Comparison of ENCODE assay signal across 23 mouse cellular contexts in the genomic region with DNA sequence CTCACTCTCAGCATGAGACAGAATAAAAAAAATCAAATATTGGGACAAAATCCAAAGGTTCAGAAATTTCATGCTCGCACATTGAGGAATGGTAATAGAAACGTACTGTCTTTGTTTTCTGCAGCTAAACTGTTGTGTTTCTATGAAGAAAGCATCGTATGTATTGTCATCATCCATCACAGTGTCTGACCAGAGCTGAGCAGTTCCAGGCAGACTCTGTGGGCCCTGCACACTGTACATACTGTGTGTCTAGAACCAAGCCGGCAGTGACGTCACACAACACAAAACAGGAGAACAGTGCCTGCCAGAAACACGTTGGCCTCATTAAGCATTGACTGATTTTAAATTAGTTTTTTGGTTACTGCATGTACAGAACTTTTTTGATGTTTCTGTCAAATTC. TPM values are rescaled to one million over a fixed set of nuclear protein-coding genes. Genes with fewer than 3 reads are reported as not detected.
DNase-seq lines count a peak whose midpoint lies in the region; ATAC-seq and TF ChIP-seq lines count a peak whose summit lies in the region.
"Had no signal": no experiment of that assay in that cellular context is flagged by ENCODE, and none has a peak within 500 bp of the region (broad histone marks: within the 10 kb centered on the region; RNA-seq: fewer than 3 reads in every experiment).

No protein-coding gene starts in this region.

- no peak for TF ChIP-seq POLR2A in limb, embryonic 14.5 days (IDR thresholded peaks at IDR 0.05; ENCODE audit: borderline replicate concordance, extremely low read depth, insufficient read depth, insufficient read length)

- no peaks in the 10 kb centered on the region for H3K36me3 ChIP-seq in forebrain, embryonic 14.5 days (ENCODE audit: control insufficient read depth, insufficient read depth, low read length)
- H3K36me3 ChIP-seq in forebrain, embryonic 15.5 days: no peaks in the 10 kb centered on the region
- 0 out of 2 replicates have a peak, but pooled peaks cover 6% of the 10 kb centered on the region for H3K36me3 ChIP-seq in limb, embryonic 13.5 days
- peaks cover 7% of the 10 kb centered on the region; the same call in 1 of the 2 replicates for H3K36me3 ChIP-seq in limb, embryonic 10.5 days
- H3K36me3 ChIP-seq in limb, embryonic 14.5 days (ENCODE audit: control insufficient read depth, insufficient read depth, low read length): no peaks in the 10 kb centered on the region
- H3K36me3 ChIP-seq: embryonic facial prominence, embryonic 12.5 days; midbrain, embryonic 13.5 days; stomach, embryonic 15.5 days had no signal

- no peaks in the 10 kb centered on the region for H3K27me3 ChIP-seq in forebrain, embryonic 14.5 days (replicated peaks; ENCODE audit: control insufficient read depth, insufficient read depth, low read length)
- H3K27me3 ChIP-seq in forebrain, embryonic 15.5 days: no peaks in the 10 kb centered on the region
- H3K27me3 ChIP-seq in limb, embryonic 13.5 days: no peaks in the 10 kb centered on the region
- H3K27me3 ChIP-seq in limb, embryonic 10.5 days (ENCODE audit: low read depth, poor library complexity, severe bottlenecking): no peaks in the 10 kb centered on the region
- no peaks in the 10 kb centered on the region for H3K27me3 ChIP-seq in limb, embryonic 14.5 days (ENCODE audit: control insufficient read depth, insufficient read depth, low read length)
- H3K27me3 ChIP-seq: embryonic facial prominence, embryonic 12.5 days; megakaryocyte, embryonic 14.5 days; midbrain, embryonic 13.5 days; stomach, embryonic 15.5 days had no signal

- no peaks in the 10 kb centered on the region for H3K9me3 ChIP-seq in forebrain, embryonic 14.5 days (replicated peaks; ENCODE audit: control insufficient read depth, low read length)
- H3K9me3 ChIP-seq in forebrain, embryonic 15.5 days: no peaks in the 10 kb centered on the region
- no peaks in the 10 kb centered on the region for H3K9me3 ChIP-seq in limb, embryonic 13.5 days
- H3K9me3 ChIP-seq in limb, embryonic 10.5 days (replicated peaks): no peaks in the 10 kb centered on the region
- no peaks in the 10 kb centered on the region for H3K9me3 ChIP-seq in limb, embryonic 14.5 days (ENCODE audit: control insufficient read depth, low read length)
- H3K9me3 ChIP-seq: embryonic facial prominence, embryonic 12.5 days; megakaryocyte, embryonic 14.5 days; midbrain, embryonic 13.5 days; stomach, embryonic 15.5 days had no signal

- H3K4me1 ChIP-seq in forebrain, embryonic 14.5 days (ENCODE audit: control insufficient read depth, insufficient read depth, low read length): no peaks in the 10 kb centered on the region; the same call in 1 of the 2 replicates
- H3K4me1 ChIP-seq in forebrain, embryonic 15.5 days: peaks cover 9% of the 10 kb centered on the region; the same call in 1 of the 2 replicates
- peaks cover 25% of the 10 kb centered on the region for H3K4me1 ChIP-seq in limb, embryonic 13.5 days
- H3K4me1 ChIP-seq in limb, embryonic 10.5 days: peaks cover 7% of the 10 kb centered on the region
- peaks cover 13% of the 10 kb centered on the region for H3K4me1 ChIP-seq in limb, embryonic 14.5 days (ENCODE audit: control insufficient read depth, insufficient read depth, low read length)
- H3K4me1 ChIP-seq: stomach, embryonic 15.5 days had no signal

- ATAC-seq in forebrain, embryonic 14.5 days: peak; percentile 52; the same call in 1 of the 2 replicates
- ATAC-seq in forebrain, embryonic 15.5 days (replicated peaks): no peak
- peak; percentile 56; the same call in 1 of the 2 replicates for ATAC-seq in limb, embryonic 13.5 days (ENCODE audit: low FRiP score, low read depth)
- 0 out of 2 replicates have a peak, but pooled peaks have one; percentile 26 for ATAC-seq in limb, embryonic 14.5 days (ENCODE audit: low FRiP score, low read depth)
- ATAC-seq: activated CD4-positive, CD25-positive, alpha-beta regulatory T cell, adult 4 months; liver, postnatal 0 days had no signal

- H3K4me3 ChIP-seq in forebrain, embryonic 14.5 days (ENCODE audit: low read depth, low read length): no peak overlapping the region
- no peak overlapping the region for H3K4me3 ChIP-seq in forebrain, embryonic 15.5 days
- H3K4me3 ChIP-seq in limb, embryonic 13.5 days: no peak overlapping the region
- H3K4me3 ChIP-seq in limb, embryonic 10.5 days: no peak overlapping the region
- no peak overlapping the region for H3K4me3 ChIP-seq in limb, embryonic 14.5 days (replicated peaks; ENCODE audit: low read length)
- H3K4me3 ChIP-seq: embryonic facial prominence, embryonic 12.5 days; megakaryocyte, embryonic 14.5 days; midbrain, embryonic 13.5 days; stomach, embryonic 15.5 days had no signal

- no peak overlapping the region for H3K9ac ChIP-seq in forebrain, embryonic 14.5 days (ENCODE audit: low read length)
- H3K9ac ChIP-seq in forebrain, embryonic 15.5 days (replicated peaks): no peak overlapping the region
- H3K9ac ChIP-seq in limb, embryonic 13.5 days: no peak overlapping the region
- no peak overlapping the region for H3K9ac ChIP-seq in limb, embryonic 14.5 days (ENCODE audit: low read depth, low read length, severe bottlenecking)
- H3K9ac ChIP-seq: embryonic facial prominence, embryonic 12.5 days; liver, postnatal 0 days; midbrain, embryonic 13.5 days; stomach, embryonic 15.5 days had no signal

- no peak overlapping the region for H3K4me2 ChIP-seq in forebrain, embryonic 14.5 days (ENCODE audit: low read length)
- H3K4me2 ChIP-seq in forebrain, embryonic 15.5 days (replicated peaks): no peak overlapping the region
- H3K4me2 ChIP-seq in limb, embryonic 13.5 days (replicated peaks): no peak overlapping the region
- H3K4me2 ChIP-seq in limb, embryonic 14.5 days (replicated peaks; ENCODE audit: low read depth, low read length, severe bottlenecking): no peak overlapping the region
- H3K4me2 ChIP-seq: embryonic facial prominence, embryonic 12.5 days; heart, embryonic 11.5 days; liver, embryonic 11.5 days; midbrain, embryonic 13.5 days; stomach, embryonic 15.5 days had no signal

- H3K27ac ChIP-seq in forebrain, embryonic 14.5 days (ENCODE audit: low read depth, low read length): no peak overlapping the region
- no peak overlapping the region for H3K27ac ChIP-seq in forebrain, embryonic 15.5 days (replicated peaks)
- 0 out of 2 replicates have a peak overlapping the region, but pooled peaks have one; percentile 33 for H3K27ac ChIP-seq in limb, embryonic 13.5 days
- H3K27ac ChIP-seq in limb, embryonic 10.5 days: no peak overlapping the region
- H3K27ac ChIP-seq in limb, embryonic 14.5 days (replicated peaks; ENCODE audit: low read depth, low read length): no peak overlapping the region
- H3K27ac ChIP-seq: hindbrain, postnatal 0 days; midbrain, embryonic 13.5 days; stomach, embryonic 15.5 days had no signal

- WGBS in forebrain, embryonic 14.5 days: 60% methylated on average over 6 of the region's 6 CpGs
- 64% methylated on average over 6 of the region's 6 CpGs for WGBS in forebrain, embryonic 15.5 days
- 62% methylated on average over 6 of the region's 6 CpGs for WGBS in limb, embryonic 13.5 days
- 85% methylated on average over 6 of the region's 6 CpGs for WGBS in limb, embryonic 10.5 days
- 62% methylated on average over 6 of the region's 6 CpGs for WGBS in limb, embryonic 14.5 days

- DNase-seq in forebrain, embryonic 14.5 days (ENCODE audit: low spot score): peak; percentile 39
- no peak for DNase-seq in limb, embryonic 10.5 days (ENCODE audit: low spot score)
- peak; percentile 58 for DNase-seq in brain, adult 2 months (ENCODE audit: low read depth, low spot score)
- no peak for DNase-seq in limb, embryonic 14.5 days (ENCODE audit: low spot score)
- DNase-seq in gastrocnemius, postnatal 14 days: no peak
- DNase-seq: adrenal gland, adult 8-10 months; heart, postnatal 10 days; layer of hippocampus, adult 9-11 months; liver, postnatal 0 days; lung, postnatal 14 days; right cerebral cortex, postnatal 4 days; thymus, adult 2 months; thymus, postnatal 4 days had no signal

- intact Hi-C loops in gastrocnemius, postnatal 14 days (cut with DNase I; ENCODE audit: low total_unique reads): loop anchor here (10.0 kb wide), 1 partner anchor 85 kb away; the partner anchor contains the start of gene Galnt7

RNA-seq across cellular contexts. Expression of gene Hmgb2, which starts 58.2 kb away (rescaled TPM):
- 186 and 201 TPM in 2 replicates for polyA plus RNA-seq in forebrain, embryonic 14.5 days (2014; fragmentation: Nextera tagmentation; extraction: Ambion mirVana)
- polyA plus RNA-seq in forebrain, embryonic 15.5 days (2015; fragmentation: Nextera tagmentation; extraction: Ambion mirVana): 225 and 249 TPM in 2 replicates
- polyA plus RNA-seq in limb, embryonic 13.5 days (2015; fragmentation: Nextera tagmentation; extraction: Ambion mirVana): 361 and 398 TPM in 2 replicates
- 497 and 548 TPM in 2 replicates for polyA plus RNA-seq in limb, embryonic 10.5 days (2016; fragmentation: Nextera tagmentation; extraction: Ambion mirVana)
- 86.9 and 199 TPM in 2 replicates for polyA plus RNA-seq in limb, embryonic 14.5 days (2012; rRNA removed)
- 290 and 314 TPM in 2 replicates for polyA plus RNA-seq in limb, embryonic 14.5 days (2014; fragmentation: Nextera tagmentation; extraction: Ambion mirVana)
- total RNA-seq in gastrocnemius, postnatal 14 days (2021): 10 to 100 TPM; 19.2 to 21.8 TPM

Comparison
In these comparisons a context has a peak if more than half of its experiments do, and no peak if none do; other contexts are left out.
1. DNase-seq: peak in forebrain, embryonic 14.5 days (single experiment) and brain, adult 2 months (single experiment); none in limb, embryonic 10.5 days (single experiment), limb, embryonic 14.5 days (single experiment) and gastrocnemius, postnatal 14 days (single experiment).